Mouse (Mus musculus): ENCODE data around the gene Syt1. TPM values are rescaled to one million over a fixed set of nuclear protein-coding genes. Genes with fewer than 3 reads are reported as not detected.

Syt1 gene
- polyA plus RNA-seq, 1 experiment from 2014 or later: 0.70 TPM

- Histone ChIP-seq H3K27me3 (ENCODE audit: insufficient read depth, poor library complexity, severe bottlenecking) (no peaks in the 10 kb centered on the region), H3K36me3 (no peaks in the 10 kb centered on the region), H3K4me1 (no peaks in the 10 kb centered on the region), H3K9me3 (no peaks in the 10 kb centered on the region), H3K27ac (no peak overlapping the region), H3K4me3 (no peak overlapping the region)
- whole genome bisulfite sequencing: 61% methylated on average over 5 of the region's 5 CpGs
- no peak for DNase-seq (ENCODE audit: low spot score)
Measured at GRCm38 (mm10) chr10:108710514-108710913, 300.3 kb downstream of the Syt1 start.

DNA sequence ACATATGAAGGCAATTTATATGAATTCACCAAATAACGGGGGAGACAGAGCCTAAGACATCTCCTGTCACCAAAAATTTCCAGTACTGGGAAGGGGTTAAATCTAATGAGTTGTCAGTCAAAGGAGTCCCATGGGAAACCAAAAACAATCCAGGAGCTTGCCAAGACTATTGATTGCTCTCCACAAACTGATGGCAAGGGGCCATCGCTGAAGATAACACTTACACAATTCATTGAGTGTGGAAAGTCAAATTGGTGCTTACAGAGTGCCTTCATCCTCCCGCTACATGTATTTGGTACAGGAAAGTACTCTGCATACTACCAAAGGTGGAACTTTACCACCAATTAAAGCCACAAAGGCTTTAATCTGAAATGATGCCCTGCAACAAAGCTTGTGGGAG is 305.1 kb downstream of the Syt1 start:
- 87% methylated on average over 3 of the region's 3 CpGs for WGBS
- no peaks in the 10 kb centered on the region for H3K4me1 ChIP-seq

DNA sequence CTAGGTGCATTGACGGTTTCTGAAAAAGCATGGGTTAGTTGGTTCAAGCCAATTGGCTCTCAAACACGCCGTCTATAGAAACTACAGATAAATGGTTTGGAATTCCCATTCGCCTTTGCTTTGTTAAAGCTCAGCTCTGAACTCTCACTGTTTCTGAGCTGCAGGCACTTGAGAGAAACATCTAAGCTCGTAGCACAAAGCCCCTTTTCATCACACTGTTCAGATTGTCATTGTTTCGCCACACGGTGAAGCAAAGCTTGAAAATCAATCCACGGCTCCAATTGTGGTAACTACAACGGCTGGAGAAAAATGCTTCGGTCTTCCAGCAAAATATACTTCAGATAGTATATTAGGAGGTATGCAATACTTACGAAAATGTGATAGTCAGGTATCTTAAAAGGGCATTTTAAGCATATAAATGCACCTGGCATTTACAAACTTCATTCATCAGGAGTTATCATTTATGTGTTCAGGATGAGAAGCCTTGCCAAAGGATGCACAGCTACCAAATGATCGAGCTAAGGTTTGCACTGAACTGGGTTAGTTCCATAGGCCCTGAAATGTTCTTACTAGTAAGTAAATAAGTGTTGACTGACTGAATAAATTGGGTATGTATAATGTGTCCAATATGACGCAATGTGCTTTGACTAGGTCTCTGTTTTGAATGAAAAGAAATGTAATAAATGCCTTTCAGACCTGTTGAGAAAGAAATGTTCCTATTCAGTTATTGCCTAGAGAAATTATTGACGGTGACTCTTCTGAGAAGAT is 309.2 kb downstream of the Syt1 start:
- WGBS: 72% methylated on average over 14 of the region's 14 CpGs
- H3K27me3 ChIP-seq (ENCODE audit: insufficient read depth, poor library complexity, severe bottlenecking): no peaks in the 10 kb centered on the region

More for the DNA sequence above, 305.1 kb downstream of the Syt1 start:
- Histone ChIP-seq H3K9me3 (no peaks in the 10 kb centered on the region), H3K36me3 (no peaks in the 10 kb centered on the region), H3K4me3 (no peak overlapping the region), H3K27ac (no peak overlapping the region), H3K27me3 (ENCODE audit: insufficient read depth, poor library complexity, severe bottlenecking) (no peaks in the 10 kb centered on the region)
- no peak for DNase-seq (ENCODE audit: low spot score)

DNA sequence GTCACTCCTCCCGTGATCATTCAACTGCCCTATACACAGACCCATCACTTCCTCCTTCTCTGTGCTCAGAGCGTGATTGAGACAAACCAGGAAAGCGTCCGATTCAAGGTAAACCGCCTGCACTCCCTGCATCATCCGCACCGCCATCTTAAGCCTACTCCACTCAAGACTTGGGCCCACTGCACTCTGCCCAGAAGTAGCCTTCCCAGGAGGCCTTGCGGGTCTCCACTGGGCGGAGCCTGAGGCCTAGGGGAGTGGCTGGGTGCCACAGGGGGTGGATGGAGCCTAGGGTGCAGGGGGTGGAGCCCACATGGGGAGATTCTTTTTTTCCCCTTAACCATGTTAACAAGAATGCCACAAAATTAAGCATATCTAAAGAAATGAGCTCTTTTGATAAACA is 310.8 kb downstream of the Syt1 start, which contains the start of gene Gm5136:
Gene Gm5136 (minus strand): TSS at position 215 of the 400 bp plus-strand sequence.
- no peaks in the 10 kb centered on the region for H3K4me1 ChIP-seq
- no peak within 1 kb of the TSS for H3K4me3 ChIP-seq
- WGBS: 95% methylated on average over 9 of the region's 9 CpGs
- no peaks in the 10 kb centered on the region for H3K9me3 ChIP-seq
- H3K27ac ChIP-seq: no peak within 1 kb of the TSS
- H3K36me3 ChIP-seq: no peaks in the 10 kb centered on the region
- DNase-seq (ENCODE audit: low spot score): no peak
- H3K27me3 ChIP-seq (ENCODE audit: insufficient read depth, poor library complexity, severe bottlenecking): no peaks in the 10 kb centered on the region

More for the DNA sequence above, 309.2 kb downstream of the Syt1 start:
- Histone ChIP-seq H3K27ac (no peak overlapping the region), H3K36me3 (no peaks in the 10 kb centered on the region), H3K4me3 (no peak overlapping the region), H3K9me3 (no peaks in the 10 kb centered on the region), H3K4me1 (no peaks in the 10 kb centered on the region)
- no peak for DNase-seq (ENCODE audit: low spot score)

DNA sequence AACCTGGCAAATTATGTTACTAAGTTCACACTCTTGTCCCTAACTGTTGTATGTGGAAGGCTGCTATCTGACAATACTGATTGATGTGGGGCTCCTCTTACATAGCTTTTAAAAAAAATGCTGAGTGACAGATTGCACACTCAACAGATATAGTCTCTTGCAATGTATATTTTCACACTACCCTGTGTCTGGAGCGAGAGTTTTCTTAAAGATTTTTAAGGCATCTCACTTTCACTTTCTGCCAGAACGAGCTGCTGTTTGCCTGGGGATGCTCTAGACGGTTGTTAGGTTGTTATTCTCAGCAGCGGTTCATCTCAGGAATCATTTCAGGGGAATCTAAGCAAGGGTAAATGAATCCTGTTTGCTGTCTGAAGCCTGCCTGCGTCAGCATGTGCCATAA is 313.7 kb downstream of the Syt1 start:
- 62% methylated on average over 5 of the region's 5 CpGs for WGBS
- no peaks in the 10 kb centered on the region for H3K36me3 ChIP-seq
- no peaks in the 10 kb centered on the region for H3K27me3 ChIP-seq (ENCODE audit: insufficient read depth, poor library complexity, severe bottlenecking)
- no peak for DNase-seq (ENCODE audit: low spot score)
- H3K9me3 ChIP-seq: no peaks in the 10 kb centered on the region
- H3K4me1 ChIP-seq: no peaks in the 10 kb centered on the region
- no peak overlapping the region for H3K4me3 ChIP-seq
- no peak overlapping the region for H3K27ac ChIP-seq

GRCm38 (mm10) chr10:108690954-108691353 is 319.8 kb downstream of the Syt1 start:
- 71% methylated on average over 9 of the region's 9 CpGs for WGBS
- no peaks in the 10 kb centered on the region for H3K27me3 ChIP-seq (ENCODE audit: insufficient read depth, poor library complexity, severe bottlenecking)
- no peak for DNase-seq (ENCODE audit: low spot score)

GRCm38 (mm10) chr10:108686696-108687095 is 324.1 kb downstream of the Syt1 start:
- 52% methylated on average over 4 of the region's 4 CpGs for WGBS
- Histone ChIP-seq H3K4me1 (no peaks in the 10 kb centered on the region; the same call in 1 of the 2 replicates), H3K27ac (no peak overlapping the region), H3K36me3 (no peaks in the 10 kb centered on the region), H3K27me3 (ENCODE audit: insufficient read depth, poor library complexity, severe bottlenecking) (no peaks in the 10 kb centered on the region), H3K4me3 (no peak overlapping the region), H3K9me3 (no peaks in the 10 kb centered on the region)
- no peak for DNase-seq (ENCODE audit: low spot score)

More at GRCm38 (mm10) chr10:108690954-108691353, 319.8 kb downstream of the Syt1 start:
- Histone ChIP-seq H3K9me3 (no peaks in the 10 kb centered on the region), H3K4me1 (no peaks in the 10 kb centered on the region; the same call in 1 of the 2 replicates), H3K36me3 (no peaks in the 10 kb centered on the region), H3K27ac (no peak overlapping the region), H3K4me3 (no peak overlapping the region)

DNA sequence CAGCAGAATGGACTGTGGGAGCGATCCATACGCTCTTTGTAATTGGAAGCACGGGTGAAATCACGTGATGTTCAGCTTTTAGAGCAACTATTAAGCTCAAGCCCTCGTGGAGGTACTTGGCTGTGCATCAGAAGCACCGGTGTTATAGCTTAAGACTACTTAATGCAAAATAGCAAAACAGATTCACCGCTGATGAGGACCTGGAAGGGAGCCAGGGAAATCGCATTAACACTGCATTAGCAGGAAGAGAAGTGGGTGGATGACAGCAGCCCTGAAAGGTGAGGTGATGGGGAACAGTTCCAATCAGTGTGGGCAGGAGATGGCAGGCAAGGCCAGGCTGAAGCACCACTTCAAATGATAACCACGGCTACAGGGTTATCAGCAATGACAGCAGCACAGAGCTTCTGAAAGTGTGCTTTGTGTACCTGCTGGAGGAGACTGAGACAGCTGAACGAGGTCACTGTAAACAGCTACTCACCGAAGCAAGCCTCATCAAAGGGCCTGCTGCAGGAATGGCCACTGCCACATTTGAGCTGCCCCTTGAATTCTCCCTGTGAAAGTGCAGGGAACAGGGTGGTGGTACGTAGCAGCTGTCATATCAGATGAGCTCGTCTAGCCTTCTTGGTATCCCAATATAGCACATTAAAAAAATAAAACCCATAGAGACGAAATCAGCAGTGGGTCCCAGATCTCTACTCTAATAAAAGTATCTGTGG is 330.9 kb downstream of the Syt1 start:
- Histone ChIP-seq H3K4me1 (peaks cover 18% of the 10 kb centered on the region), H3K27ac (peak overlapping the region; percentile 22; the same call in 1 of the 2 replicates), H3K36me3 (no peaks in the 10 kb centered on the region), H3K27me3 (ENCODE audit: insufficient read depth, poor library complexity, severe bottlenecking) (no peaks in the 10 kb centered on the region), H3K9me3 (no peaks in the 10 kb centered on the region), H3K4me3 (0 out of 2 replicates have a peak overlapping the region, but pooled peaks have one; percentile 1)
- DNase-seq (ENCODE audit: low spot score): peak; percentile 88
- WGBS: 37% methylated on average over 14 of the region's 14 CpGs

- Histone ChIP-seq H3K36me3 (no peaks in the 10 kb centered on the region), H3K27me3 (ENCODE audit: insufficient read depth, poor library complexity, severe bottlenecking) (no peaks in the 10 kb centered on the region), H3K9me3 (no peaks in the 10 kb centered on the region), H3K27ac (no peak overlapping the region), H3K4me3 (no peak overlapping the region), H3K4me1 (peaks cover 24% of the 10 kb centered on the region)
- 70% methylated on average over 8 of the region's 8 CpGs for WGBS
- DNase-seq (ENCODE audit: low spot score): no peak
Measured at GRCm38 (mm10) chr10:108677053-108677452, 333.7 kb downstream of the Syt1 start.

DNA sequence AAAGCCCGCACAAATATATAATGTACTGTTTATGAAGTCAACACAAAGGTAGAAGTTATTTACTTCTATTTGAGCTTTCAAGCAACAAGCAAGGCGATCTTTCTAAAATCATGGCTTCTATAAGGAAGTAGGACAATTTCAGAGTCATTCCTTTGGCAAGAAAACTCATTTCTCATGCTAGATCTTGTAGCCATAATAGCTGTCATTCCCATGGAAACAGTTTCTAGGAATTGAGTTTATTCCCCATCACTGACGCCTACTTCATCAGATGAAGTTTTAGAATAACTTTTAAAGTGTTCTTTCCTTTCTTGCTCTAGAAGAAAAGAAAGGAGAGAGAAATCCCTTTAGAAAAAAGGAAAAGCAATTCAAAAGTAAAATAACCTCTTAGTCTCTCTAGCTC is 341.8 kb downstream of the Syt1 start:
- no peak for DNase-seq (ENCODE audit: low spot score)
- no peak overlapping the region for H3K27ac ChIP-seq
- no peak overlapping the region for H3K4me3 ChIP-seq
- H3K9me3 ChIP-seq: no peaks in the 10 kb centered on the region
- H3K4me1 ChIP-seq: peaks cover 2% of the 10 kb centered on the region; the same call in 1 of the 2 replicates
- H3K27me3 ChIP-seq (ENCODE audit: insufficient read depth, poor library complexity, severe bottlenecking): no peaks in the 10 kb centered on the region
- 81% methylated on average over 3 of the region's 3 CpGs for WGBS
- no peaks in the 10 kb centered on the region for H3K36me3 ChIP-seq

DNA sequence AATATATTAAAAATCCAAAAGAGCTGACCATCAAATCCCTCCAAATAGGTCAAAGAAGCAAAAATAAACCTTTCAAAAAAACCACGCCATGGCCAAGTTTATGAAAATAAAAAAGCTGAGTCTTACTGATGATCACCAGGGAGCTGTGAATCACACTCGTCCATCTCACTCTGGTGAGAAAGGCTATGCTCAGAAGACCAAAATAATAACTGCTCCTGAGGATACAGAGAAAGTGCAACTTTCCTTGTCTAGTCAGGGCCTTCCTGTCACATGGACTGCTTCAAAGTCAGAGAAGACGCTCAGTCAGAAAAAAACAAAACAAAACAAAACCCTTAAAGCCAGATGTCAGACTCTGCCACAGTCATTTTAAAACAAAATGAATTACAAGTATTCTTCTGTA is 350.5 kb downstream of the Syt1 start:
- no peaks in the 10 kb centered on the region for H3K9me3 ChIP-seq
- no peaks in the 10 kb centered on the region for H3K27me3 ChIP-seq (ENCODE audit: insufficient read depth, poor library complexity, severe bottlenecking)
- no peak for DNase-seq (ENCODE audit: low spot score)
- no peak overlapping the region for H3K27ac ChIP-seq
- H3K4me3 ChIP-seq: no peak overlapping the region
- H3K36me3 ChIP-seq: no peaks in the 10 kb centered on the region
- WGBS: 72% methylated on average over 3 of the region's 3 CpGs
- H3K4me1 ChIP-seq: no peaks in the 10 kb centered on the region

GRCm38 (mm10) chr10:108658300-108658699 is 352.5 kb downstream of the Syt1 start:
- Histone ChIP-seq H3K9me3 (no peaks in the 10 kb centered on the region), H3K36me3 (no peaks in the 10 kb centered on the region), H3K27me3 (ENCODE audit: insufficient read depth, poor library complexity, severe bottlenecking) (no peaks in the 10 kb centered on the region), H3K4me3 (no peak overlapping the region), H3K27ac (no peak overlapping the region), H3K4me1 (no peaks in the 10 kb centered on the region)
- 61% methylated on average over 2 of the region's 2 CpGs for WGBS
- no peak for DNase-seq (ENCODE audit: low spot score)

DNA sequence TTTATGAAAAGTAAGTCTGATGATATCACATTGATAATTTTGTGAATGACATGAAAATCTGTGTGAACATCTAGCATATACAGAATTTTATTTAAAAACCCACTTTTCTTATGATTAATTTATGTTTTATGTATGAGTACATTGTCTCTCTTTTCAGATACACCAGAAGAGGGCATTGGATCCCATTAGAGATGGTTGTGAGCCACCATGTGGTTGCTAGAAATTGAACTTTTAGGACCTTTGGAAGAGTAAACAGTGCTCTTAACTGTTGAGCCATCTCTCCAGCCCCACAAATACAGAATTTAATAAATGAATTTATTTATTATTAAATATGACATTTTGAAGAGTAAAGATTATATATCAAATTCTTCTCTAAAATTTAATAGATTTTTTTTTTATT is 353.1 kb downstream of the Syt1 start:
- Histone ChIP-seq H3K4me1 (peaks cover 4% of the 10 kb centered on the region; the same call in 1 of the 2 replicates), H3K27ac (no peak overlapping the region), H3K9me3 (no peaks in the 10 kb centered on the region), H3K4me3 (no peak overlapping the region), H3K27me3 (ENCODE audit: insufficient read depth, poor library complexity, severe bottlenecking) (no peaks in the 10 kb centered on the region), H3K36me3 (no peaks in the 10 kb centered on the region)
- no peak for DNase-seq (ENCODE audit: low spot score)

Data from heart, embryonic 10.5 days (tissue).